Mouse (Mus musculus) lung, embryonic 14.5 days (tissue): ENCODE data around the gene Siae. TPM values are rescaled to one million over a fixed set of nuclear protein-coding genes. Genes with fewer than 3 reads are reported as not detected.
A peak's percentile ranks its signal among the peaks of the same experiment; 100 is the strongest.

Experiments
- ATAC-seq: fragments of 200-750 bp; cut with Nextera tagmentation; 2 replicates; pipeline ENCODE4 v1.8.0; 2017; ENCODE audit warnings: mild to moderate bottlenecking, moderate TSS enrichment, moderate library complexity; ENCODE audit not compliant: insufficient read depth
- DNase-seq: peaks from one replicate; pipeline ENCODE4 v3.0.0-alpha.2; 2015
- H3K27ac ChIP-seq: fragments of 300-500 bp; sonication (generic); 2 replicates; pipeline ENCODE4 v1.5.1; 2014; ENCODE audit warnings: low read depth, mild to moderate bottlenecking, moderate library complexity
- H3K27me3 ChIP-seq: fragments of 300-500 bp; sonication (generic); 2 replicates; pipeline ENCODE4 v1.6.1; 2014; ENCODE audit warnings: low read length, control low read depth; ENCODE audit not compliant: insufficient read depth
- H3K36me3 ChIP-seq: fragments of 300-500 bp; sonication (generic); 2 replicates; pipeline ENCODE4 v1.6.1; 2014; ENCODE audit warnings: control low read depth; ENCODE audit not compliant: insufficient read depth
- H3K4me1 ChIP-seq: fragments of 300-500 bp; sonication (generic); 2 replicates; pipeline ENCODE4 v1.6.1; 2014; ENCODE audit warnings: antibody characterized with exemption, control low read depth; ENCODE audit not compliant: insufficient read depth
- H3K4me2 ChIP-seq: fragments of 300-500 bp; sonication (generic); 2 replicates; pipeline ENCODE4 v1.6.1; 2014; ENCODE audit warnings: mild to moderate bottlenecking
- H3K4me3 ChIP-seq: fragments of 300-500 bp; sonication (generic); 2 replicates; pipeline ENCODE4 v1.5.1; 2014; ENCODE audit warnings: low read depth, low read length
- H3K9ac ChIP-seq: fragments of 300-500 bp; sonication (generic); 2 replicates; pipeline ENCODE4 v1.6.1; 2014
- H3K9me3 ChIP-seq: fragments of 300-500 bp; sonication (generic); 2 replicates; pipeline ENCODE4 v1.6.1; 2016; ENCODE audit warnings: low read depth, low read length, control low read depth
- CTCF ChIP-seq: IDR thresholded peaks from 2 replicates; pipeline ENCODE4 v1.5.1; 2016; ENCODE audit warnings: antibody characterized with exemption, low read depth
- WGBS: fragments of 180-500 bp; shearing (Covaris S2); extraction: QIAGEN DNeasy Blood & Tissue Kit; methylation state at CpG from one replicate; pipeline ENCODE4 v1.1.7; 2014; 5-methylcytosine and 5-hydroxymethylcytosine counted together
- polyA plus RNA-seq: library from polyadenylated mRNA; unstranded; fragments of >200 nt; fragmentation: Nextera tagmentation; extraction: Ambion mirVana; gene quantifications from 2 replicates; pipeline ENCODE4 v1.2.1, GENCODE M21; 2014

Siae gene
- polyA plus RNA-seq, 1 experiment from 2014 or later, result 12.2 TPM

GRCm38 (mm10) chr9:37638721-37639120, 83.2 kb downstream of the Siae start:
- H3K4me2 ChIP-seq, result no peak overlapping the region
- H3K9me3 ChIP-seq, result no peaks in the 10 kb centered on the region
- H3K36me3 ChIP-seq, result no peaks in the 10 kb centered on the region
- DNase-seq (peak; percentile 71), ATAC-seq (peak; percentile 77)
- H3K27ac ChIP-seq, result no peak overlapping the region
- H3K9ac ChIP-seq, result no peak overlapping the region
- no peaks in the 10 kb centered on the region for H3K4me1 ChIP-seq
- no peak overlapping the region for H3K4me3 ChIP-seq
- no peak for TF ChIP-seq CTCF
- no peaks in the 10 kb centered on the region for H3K27me3 ChIP-seq
- WGBS, result 42% methylated on average over 3 of the region's 3 CpGs

DNA sequence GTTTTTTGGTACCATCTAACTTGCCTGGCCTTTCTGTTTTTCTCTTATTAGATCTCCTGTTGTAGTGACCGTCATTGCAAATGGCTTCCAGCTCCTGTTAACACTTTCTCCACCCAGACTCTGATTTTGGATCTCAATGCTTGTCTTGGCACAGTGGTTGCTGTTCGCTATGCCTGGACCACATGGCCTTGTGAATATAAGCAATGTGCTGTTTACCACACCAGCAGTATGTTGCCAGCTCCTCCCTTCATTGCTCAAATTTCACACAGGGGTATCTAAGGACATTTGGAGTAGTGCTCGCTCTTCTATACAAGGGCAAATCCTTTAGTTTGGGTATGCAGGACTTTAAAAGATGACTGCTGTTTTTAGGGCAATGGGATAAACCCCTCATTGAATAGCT, 90.7 kb downstream of the Siae start:
- WGBS, result 77% methylated on average over 3 of the region's 3 CpGs
- H3K9me3 ChIP-seq, result no peaks in the 10 kb centered on the region
- H3K9ac ChIP-seq, result no peak overlapping the region
- peaks cover 37% of the 10 kb centered on the region for H3K36me3 ChIP-seq
- TF ChIP-seq CTCF, result no peak
- H3K27ac ChIP-seq, result no peak overlapping the region
- no peaks in the 10 kb centered on the region for H3K27me3 ChIP-seq
- DNase-seq (no peak), ATAC-seq (no peak)
- H3K4me1 ChIP-seq, result no peaks in the 10 kb centered on the region
- H3K4me3 ChIP-seq, result no peak overlapping the region
- no peak overlapping the region for H3K4me2 ChIP-seq

- no peak overlapping the region for H3K9ac ChIP-seq
- H3K4me3 ChIP-seq, result no peak overlapping the region
- no peaks in the 10 kb centered on the region for H3K9me3 ChIP-seq
- DNase-seq (no peak), ATAC-seq (no peak)
- no peak for TF ChIP-seq CTCF
- H3K27ac ChIP-seq, result no peak overlapping the region
- H3K4me1 ChIP-seq, result no peaks in the 10 kb centered on the region
- H3K27me3 ChIP-seq, result no peaks in the 10 kb centered on the region
- H3K36me3 ChIP-seq, result peaks cover 70% of the 10 kb centered on the region
- WGBS, result 92% methylated on average over 5 of the region's 5 CpGs
- H3K4me2 ChIP-seq, result no peak overlapping the region
These were observed 95.1 kb downstream of the Siae start for GRCm38 (mm10) chr9:37650639-37651038.

DNA sequence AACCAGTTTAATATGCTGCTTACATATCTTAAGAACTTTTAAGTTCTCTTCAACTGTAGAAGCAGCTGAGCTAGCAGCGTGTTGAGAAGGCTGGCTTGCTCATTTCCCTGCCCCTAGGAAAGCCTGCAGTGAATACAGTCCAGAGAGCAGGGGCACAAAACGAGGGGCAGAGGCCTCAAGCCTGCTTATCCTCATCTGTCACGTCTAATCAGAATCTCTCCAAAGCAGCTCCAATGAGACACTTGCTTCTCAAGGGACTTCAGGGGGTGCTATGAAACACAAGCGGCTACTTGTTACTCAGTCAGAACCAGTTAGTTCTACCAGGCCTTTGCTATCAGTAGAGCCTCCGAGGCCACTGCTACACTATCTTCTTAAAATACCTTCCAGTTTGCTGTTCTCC, 98.3 kb downstream of the Siae start:
- ATAC-seq (no peak), DNase-seq (no peak)
- H3K4me1 ChIP-seq, result 0 out of 2 replicates have a peak, but pooled peaks cover 3% of the 10 kb centered on the region
- H3K9me3 ChIP-seq, result no peaks in the 10 kb centered on the region
- H3K9ac ChIP-seq, result no peak overlapping the region
- H3K27me3 ChIP-seq, result no peaks in the 10 kb centered on the region
- H3K4me2 ChIP-seq, result no peak overlapping the region
- WGBS, result 84% methylated on average over 5 of the region's 5 CpGs
- H3K27ac ChIP-seq, result no peak overlapping the region
- H3K4me3 ChIP-seq, result no peak overlapping the region
- H3K36me3 ChIP-seq, result peaks cover 56% of the 10 kb centered on the region
- TF ChIP-seq CTCF, result no peak

- Histone ChIP-seq H3K27me3 (no peaks in the 10 kb centered on the region), H3K27ac (no peak overlapping the region), H3K4me2 (peak overlapping the region; percentile 71), H3K36me3 (peaks cover 36% of the 10 kb centered on the region), H3K9me3 (no peaks in the 10 kb centered on the region), H3K4me3 (peak overlapping the region; percentile 77), H3K9ac (peak overlapping the region; percentile 81), H3K4me1 (0 out of 2 replicates have a peak, but pooled peaks cover 3% of the 10 kb centered on the region)
- ATAC-seq (no peak), DNase-seq (no peak)
- no peak for TF ChIP-seq CTCF
- WGBS, result 47% methylated on average over 8 of the region's 8 CpGs
These were observed 100.5 kb downstream of the Siae start for GRCm38 (mm10) chr9:37655961-37656360.

- no peak for TF ChIP-seq CTCF
- Histone ChIP-seq H3K9ac (peak overlapping the region; percentile 81), H3K27ac (peak overlapping the region; percentile 91), H3K9me3 (no peaks in the 10 kb centered on the region), H3K4me3 (peak overlapping the region; percentile 77), H3K27me3 (no peaks in the 10 kb centered on the region), H3K36me3 (peaks cover 31% of the 10 kb centered on the region), H3K4me1 (0 out of 2 replicates have a peak, but pooled peaks cover 3% of the 10 kb centered on the region), H3K4me2 (peak overlapping the region; percentile 71)
- no peak for DNase-seq
- peak; percentile 37 for ATAC-seq
- WGBS, result 1% methylated on average over 10 of the region's 10 CpGs
These were observed 101.0 kb downstream of the Siae start for GRCm38 (mm10) chr9:37656439-37656881.

GRCm38 (mm10) chr9:37656931-37657481, 101.5 kb downstream of the Siae start, which contains the start of gene Tbrg1:
Tbrg1 (minus strand) TSS chr9:37657312.
- Histone ChIP-seq H3K27me3 (no peaks in the 10 kb centered on the region), H3K4me2 (peak within 1 kb of the TSS; percentile 71), H3K27ac (peak within 1 kb of the TSS; percentile 91), H3K36me3 (peaks cover 28% of the 10 kb centered on the region), H3K9ac (peak within 1 kb of the TSS; percentile 81), H3K4me3 (peak within 1 kb of the TSS; percentile 77), H3K9me3 (no peaks in the 10 kb centered on the region), H3K4me1 (0 out of 2 replicates have a peak, but pooled peaks cover 3% of the 10 kb centered on the region)
- WGBS, result under 1% methylated on average over 36 of the region's 36 CpGs
- DNase-seq (peak; percentile 95), ATAC-seq (peak; percentile 96)
- TF ChIP-seq CTCF, result no peak
